Mouse (Mus musculus) midbrain, embryonic 16.5 days (tissue): ENCODE measurements around the gene Serping1. TPM values are rescaled to one million over a fixed set of nuclear protein-coding genes. Genes with fewer than 3 reads are reported as not detected.

Experiments used
- ATAC-seq: fragments of 200-750 bp; cut with Nextera tagmentation; 2 replicates; pipeline ENCODE4 v1.8.0; 2017; ENCODE audit warnings: moderate TSS enrichment
- H3K27ac ChIP-seq: fragments of 300-500 bp; sonication (generic); 2 replicates; pipeline ENCODE4 v1.5.1; 2014; ENCODE audit warnings: mild to moderate bottlenecking, low read length, mixed read lengths
- H3K27me3 ChIP-seq: fragments of 300-500 bp; sonication (generic); 2 replicates; pipeline ENCODE4 v1.6.1; 2014; ENCODE audit warnings: low read depth, low read length, mixed read lengths; ENCODE audit not compliant: control insufficient read depth, insufficient read depth
- H3K36me3 ChIP-seq: fragments of 300-500 bp; sonication (generic); 2 replicates; pipeline ENCODE4 v1.6.1; 2014; ENCODE audit warnings: mild to moderate bottlenecking, low read length, moderate library complexity, mixed read lengths; ENCODE audit not compliant: control insufficient read depth, insufficient read depth
- H3K4me1 ChIP-seq: fragments of 300-500 bp; sonication (generic); 2 replicates; pipeline ENCODE4 v1.6.1; 2014; ENCODE audit warnings: mild to moderate bottlenecking, low read length, mixed read lengths; ENCODE audit not compliant: control insufficient read depth, insufficient read depth
- H3K4me2 ChIP-seq: fragments of 300-500 bp; sonication (generic); 2 replicates; pipeline ENCODE4 v1.6.1; 2014; ENCODE audit warnings: mild to moderate bottlenecking, low read length, mixed read lengths
- H3K4me3 ChIP-seq: fragments of 300-500 bp; sonication (generic); 2 replicates; pipeline ENCODE4 v1.5.1; 2014; ENCODE audit warnings: low read depth, mild to moderate bottlenecking, low read length, moderate library complexity, mixed read lengths
- H3K9ac ChIP-seq: fragments of 300-500 bp; sonication (generic); 2 replicates; pipeline ENCODE4 v1.6.1; 2014; ENCODE audit warnings: low read depth, low read length, mixed read lengths
- H3K9me3 ChIP-seq: fragments of 300-500 bp; sonication (generic); replicated peaks from 2 replicates; pipeline ENCODE4 v1.6.1; 2014; ENCODE audit warnings: mild to moderate bottlenecking, low read length, mixed read lengths; ENCODE audit not compliant: control insufficient read depth, poor library complexity, severe bottlenecking
- WGBS: fragments of 180-500 bp; shearing (Covaris S2); extraction: QIAGEN DNeasy Blood & Tissue Kit; methylation state at CpG from one replicate; pipeline ENCODE4 v1.1.7; 2014; 5-methylcytosine and 5-hydroxymethylcytosine counted together
- polyA plus RNA-seq: library from polyadenylated mRNA; unstranded; fragments of >200 nt; fragmentation: Nextera tagmentation; extraction: Ambion mirVana; gene quantifications from 2 replicates; pipeline ENCODE4 v1.2.1, GENCODE M21; 2015

Serping1 gene
- polyA plus RNA-seq, 1 experiment from 2014 or later = 28.3 TPM

GRCm38 (mm10) chr2:84792516-84792915 lies 17.3 kb upstream of the Serping1 start:
- 85% methylated on average over 3 of the region's 3 CpGs for WGBS

GRCm38 (mm10) chr2:84790418-84790817 lies 15.2 kb upstream of the Serping1 start:
- Histone ChIP-seq H3K36me3 (no peaks in the 10 kb centered on the region), H3K4me2 (no peak overlapping the region), H3K27me3 (no peaks in the 10 kb centered on the region), H3K4me1 (no peaks in the 10 kb centered on the region), H3K9me3 (no peaks in the 10 kb centered on the region), H3K27ac (no peak overlapping the region), H3K4me3 (no peak overlapping the region), H3K9ac (no peak overlapping the region)
- ATAC-seq = 0 out of 2 replicates have a peak, but pooled peaks have one; percentile 42
- 55% methylated on average over 9 of the region's 9 CpGs for WGBS

More at GRCm38 (mm10) chr2:84792516-84792915, 17.3 kb upstream of the Serping1 start:
- Histone ChIP-seq H3K4me1 (no peaks in the 10 kb centered on the region), H3K4me3 (no peak overlapping the region), H3K4me2 (no peak overlapping the region), H3K27ac (no peak overlapping the region), H3K27me3 (no peaks in the 10 kb centered on the region), H3K9me3 (no peaks in the 10 kb centered on the region), H3K36me3 (no peaks in the 10 kb centered on the region), H3K9ac (no peak overlapping the region)
- no peak for ATAC-seq

- 88% methylated on average over 3 of the region's 3 CpGs for WGBS
- Histone ChIP-seq H3K27me3 (no peaks in the 10 kb centered on the region), H3K4me1 (no peaks in the 10 kb centered on the region), H3K9me3 (no peaks in the 10 kb centered on the region), H3K9ac (no peak overlapping the region), H3K36me3 (no peaks in the 10 kb centered on the region), H3K4me3 (no peak overlapping the region), H3K4me2 (no peak overlapping the region), H3K27ac (no peak overlapping the region)
- ATAC-seq = no peak
Measured at GRCm38 (mm10) chr2:84788316-84788715, 13.1 kb upstream of the Serping1 start.

GRCm38 (mm10) chr2:84783840-84784566 lies 8.8 kb upstream of the Serping1 start:
- Histone ChIP-seq H3K4me3 (no peak overlapping the region), H3K4me2 (no peak overlapping the region), H3K9ac (no peak overlapping the region), H3K27me3 (no peaks in the 10 kb centered on the region), H3K4me1 (no peaks in the 10 kb centered on the region), H3K36me3 (no peaks in the 10 kb centered on the region), H3K27ac (no peak overlapping the region), H3K9me3 (no peaks in the 10 kb centered on the region)
- no peak for ATAC-seq
- 90% methylated on average over 3 of the region's 3 CpGs for WGBS

- ATAC-seq = no peak
- WGBS = 100% methylated on average over 1 of the region's 1 CpGs
- H3K4me1 ChIP-seq = no peaks in the 10 kb centered on the region
- H3K27me3 ChIP-seq = no peaks in the 10 kb centered on the region
- H3K27ac ChIP-seq = no peak overlapping the region
- no peaks in the 10 kb centered on the region for H3K36me3 ChIP-seq
- H3K4me3 ChIP-seq = no peak overlapping the region
- no peak overlapping the region for H3K4me2 ChIP-seq
- H3K9me3 ChIP-seq = no peaks in the 10 kb centered on the region
- H3K9ac ChIP-seq = no peak overlapping the region
Measured at GRCm38 (mm10) chr2:84783315-84783714, 8.1 kb upstream of the Serping1 start.

GRCm38 (mm10) chr2:84779210-84779609 lies 4.0 kb upstream of the Serping1 start:
- H3K4me1 ChIP-seq = peaks cover 9% of the 10 kb centered on the region
- H3K4me2 ChIP-seq = no peak overlapping the region
- no peak overlapping the region for H3K4me3 ChIP-seq
- no peak overlapping the region for H3K9ac ChIP-seq
- no peaks in the 10 kb centered on the region for H3K9me3 ChIP-seq
- H3K27me3 ChIP-seq = no peaks in the 10 kb centered on the region
- no peak overlapping the region for H3K27ac ChIP-seq
- ATAC-seq = no peak
- WGBS = 68% methylated on average over 6 of the region's 6 CpGs
- no peaks in the 10 kb centered on the region for H3K36me3 ChIP-seq

- H3K4me1 ChIP-seq = peaks cover 9% of the 10 kb centered on the region
- H3K4me3 ChIP-seq = no peak overlapping the region
- H3K27ac ChIP-seq = peak overlapping the region; percentile 88
- no peaks in the 10 kb centered on the region for H3K27me3 ChIP-seq
- no peaks in the 10 kb centered on the region for H3K36me3 ChIP-seq
- WGBS = 42% methylated on average over 3 of the region's 3 CpGs
- H3K9ac ChIP-seq = no peak overlapping the region
- no peaks in the 10 kb centered on the region for H3K9me3 ChIP-seq
- H3K4me2 ChIP-seq = peak overlapping the region; percentile 31; the same call in 1 of the 2 replicates
- ATAC-seq = peak; percentile 90
Measured at GRCm38 (mm10) chr2:84777706-84778105, 2.5 kb upstream of the Serping1 start.

GRCm38 (mm10) chr2:84775665-84776064 lies 421 bp upstream of the Serping1 start:
- no peaks in the 10 kb centered on the region for H3K27me3 ChIP-seq
- no peaks in the 10 kb centered on the region for H3K9me3 ChIP-seq
- no peak overlapping the region for H3K27ac ChIP-seq
- no peak overlapping the region for H3K4me3 ChIP-seq
- H3K4me2 ChIP-seq = no peak overlapping the region
- H3K4me1 ChIP-seq = peaks cover 9% of the 10 kb centered on the region
- WGBS = 83% methylated on average over 6 of the region's 6 CpGs
- H3K36me3 ChIP-seq = no peaks in the 10 kb centered on the region
- no peak for ATAC-seq
- no peak overlapping the region for H3K9ac ChIP-seq

GRCm38 (mm10) chr2:84774751-84775150 lies 493 bp downstream of the Serping1 start:
- WGBS = 1% methylated on average over 14 of the region's 15 CpGs
- H3K9ac ChIP-seq = peak overlapping the region; percentile 68

More at GRCm38 (mm10) chr2:84774751-84775150, 493 bp downstream of the Serping1 start:
- Histone ChIP-seq H3K4me2 (peak overlapping the region; percentile 59), H3K9me3 (no peaks in the 10 kb centered on the region), H3K4me3 (peak overlapping the region; percentile 34), H3K27ac (peak overlapping the region; percentile 17; the same call in 1 of the 2 replicates), H3K36me3 (no peaks in the 10 kb centered on the region), H3K4me1 (peaks cover 9% of the 10 kb centered on the region), H3K27me3 (no peaks in the 10 kb centered on the region)
- peak; percentile 55 for ATAC-seq
